Mouse (Mus musculus) gastrocnemius, adult 2 months (tissue): ENCODE data around the gene Trim63. TPM values are rescaled to one million over a fixed set of nuclear protein-coding genes. Genes with fewer than 3 reads are reported as not detected.
"Not testable (repeated sequence)": the region's sequence is repeated elsewhere in the genome, so short reads cannot be mapped to it uniquely, and the experiment has no call there.

Experiments used
- DNase-seq: peaks from one replicate; pipeline ENCODE4 v3.0.0; 2022
- H3K27ac ChIP-seq: fragments of 200-600 bp; 2 replicates; pipeline ENCODE4 v1.8.1; 2022; ENCODE audit warnings: mild to moderate bottlenecking
- H3K4me3 ChIP-seq: fragments of 200-600 bp; 2 replicates; pipeline ENCODE4 v1.8.1; 2022; ENCODE audit warnings: mild to moderate bottlenecking, moderate library complexity
- CTCF ChIP-seq: fragments of 200-600 bp; IDR thresholded peaks from 2 replicates; pipeline ENCODE4 v1.8.1; 2022; ENCODE audit warnings: antibody characterized with exemption, mild to moderate bottlenecking, moderate library complexity
- intact Hi-C: fragments of 180-260 bp; cut with DNase I; formaldehyde crosslinking; loops from one replicate; pipeline ENCODE4 v1.15.1; 2025
- total RNA-seq, 2 experiments: library from RNA; stranded (reverse); gene quantifications; 2 replicates each; pipeline ENCODE4 v1.2.3; 2021

The Trim63 gene
- total RNA-seq, 2 experiments from 2014 or later: 250 to 325 TPM

DNA sequence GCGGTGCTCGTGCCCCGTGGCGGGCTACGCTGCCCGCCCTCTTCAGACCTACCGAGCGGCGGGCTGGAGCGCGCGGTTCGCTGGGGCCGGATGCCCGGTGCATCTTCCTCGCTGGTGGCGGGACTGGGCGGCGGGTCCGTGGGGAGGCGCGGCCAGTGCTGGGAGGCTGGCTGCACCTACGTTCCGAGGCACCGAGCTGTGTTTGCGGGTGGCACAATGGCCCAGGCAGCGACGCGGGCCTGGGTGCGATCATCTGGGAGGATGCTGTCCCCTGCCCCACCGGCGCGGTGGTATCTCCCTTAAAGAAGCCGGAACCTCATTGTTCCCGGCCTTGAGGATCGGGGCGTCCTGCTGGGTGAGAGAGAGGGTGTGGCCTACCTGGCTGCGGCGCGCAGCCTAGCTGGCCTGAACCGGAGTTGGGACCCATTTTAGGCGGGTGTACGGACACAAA lies 27.3 kb upstream of the Trim63 start, which contains the start of gene Pdik1l:
Gene Pdik1l (minus strand): TSS at position 321 of the 451 bp plus-strand sequence.
- Histone ChIP-seq H3K27ac (peak within 1 kb of the TSS; percentile 94), H3K4me3 (peak within 1 kb of the TSS; percentile 99)
- TF ChIP-seq CTCF: no peak
- DNase-seq: no peak
- intact Hi-C loops: no loop called here

DNA sequence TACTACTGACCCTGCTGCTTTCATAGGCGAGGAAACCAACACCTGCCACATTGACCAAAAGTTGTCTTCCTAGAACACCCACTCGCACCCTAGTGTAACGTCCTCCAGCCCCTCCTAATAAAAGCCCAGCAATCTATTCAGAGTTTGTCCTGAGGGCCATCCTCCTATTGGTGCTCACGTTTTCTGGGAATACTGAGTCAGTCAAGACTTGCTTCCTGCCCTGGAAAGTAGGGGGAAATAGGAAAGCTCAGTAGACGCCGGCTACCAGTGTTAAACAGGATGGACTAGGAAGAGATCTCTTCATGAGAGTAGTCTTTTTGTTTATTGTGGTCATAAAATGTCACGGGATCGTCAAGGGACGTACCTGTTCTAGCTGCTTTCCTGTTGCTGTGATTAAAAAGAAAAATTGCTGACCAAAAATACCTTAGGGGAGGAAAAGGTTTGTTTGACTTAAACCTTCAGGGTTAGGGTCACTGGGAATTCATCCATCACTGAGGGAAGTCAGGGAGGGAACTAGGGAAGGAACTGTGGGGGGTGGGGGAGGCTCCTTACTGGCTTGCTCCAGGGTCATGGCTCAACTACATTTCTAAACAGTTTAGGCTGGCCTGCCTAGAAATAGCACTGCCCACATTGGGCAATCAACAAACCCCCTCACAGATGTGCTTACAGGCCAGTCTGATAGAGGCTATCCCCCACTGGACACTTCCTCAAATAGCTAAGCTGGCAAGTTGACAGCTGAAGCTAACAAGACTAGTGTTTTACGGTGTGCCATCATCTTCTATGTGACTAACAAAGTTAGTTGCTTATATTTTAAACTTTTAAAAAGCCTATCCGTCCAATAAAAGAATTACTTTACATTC lies 26.3 kb upstream of the Trim63 start:
- Histone ChIP-seq H3K4me3 (peak overlapping the region; percentile 99), H3K27ac (peak overlapping the region; percentile 94)
- no peak for TF ChIP-seq CTCF
- intact Hi-C loops: no loop called here
- DNase-seq: no peak

DNA sequence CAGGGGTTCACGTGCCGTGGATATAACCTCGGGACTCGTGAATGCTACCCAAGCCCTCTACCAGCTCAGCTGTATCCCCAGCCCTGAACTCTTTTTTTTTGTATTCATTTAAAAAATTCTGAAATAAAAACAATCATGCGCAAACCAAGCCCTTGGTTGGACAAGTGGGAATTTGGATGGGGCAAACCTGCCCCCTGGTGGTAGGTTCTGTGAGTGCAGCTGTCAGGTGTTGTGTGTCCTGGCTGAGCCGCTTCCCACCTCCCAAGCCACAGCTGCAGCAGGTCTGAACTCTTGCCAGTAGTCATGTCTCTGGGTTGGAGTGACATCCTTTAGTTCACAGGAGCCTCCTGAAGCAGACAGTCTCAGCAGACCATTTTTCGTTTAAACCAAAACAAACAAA lies 22.9 kb upstream of the Trim63 start:
- H3K4me3 ChIP-seq: no peak overlapping the region
- intact Hi-C loops: loop anchor here (2.0 to 10.0 kb wide), 3 partner anchors 65 to 257 kb away; partner anchors contain the start of gene Cep85
- TF ChIP-seq CTCF: peak; percentile 90
- DNase-seq: peak; percentile 77
- peak overlapping the region; percentile 41; the same call in 1 of the 2 replicates for H3K27ac ChIP-seq

DNA sequence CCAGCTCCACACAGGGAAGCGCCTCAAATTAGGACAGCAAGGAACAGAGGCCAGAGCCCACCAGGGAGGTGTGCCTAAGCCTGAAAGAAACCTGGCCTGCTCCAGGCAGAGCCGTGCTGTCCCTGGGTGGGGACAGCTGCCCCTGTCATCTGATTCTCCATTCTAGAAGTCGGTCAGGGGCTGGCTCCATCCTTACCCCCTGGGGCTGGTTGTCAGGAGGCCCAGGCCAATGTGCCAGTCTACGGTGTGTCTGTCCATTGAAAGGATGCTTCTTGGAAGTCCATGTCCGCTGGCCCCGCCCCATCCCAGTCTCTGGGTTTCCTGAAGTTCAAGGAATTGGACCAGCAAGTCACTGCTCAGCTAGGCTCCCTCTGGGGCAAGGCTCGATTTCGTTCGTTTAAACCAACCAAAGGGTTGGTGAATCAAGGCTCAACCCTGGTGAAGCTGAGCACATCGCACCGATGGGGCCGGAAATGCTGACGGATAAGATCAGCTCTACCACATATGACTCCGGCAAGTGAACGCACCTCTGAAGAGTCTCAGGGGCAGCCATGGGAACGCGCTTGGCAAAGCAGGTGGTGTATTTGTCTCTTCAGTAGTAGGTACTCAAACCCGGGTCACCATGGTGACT lies 21.7 kb upstream of the Trim63 start:
- H3K4me3 ChIP-seq: 0 out of 2 replicates have a peak overlapping the region, but pooled peaks have one; percentile 15
- TF ChIP-seq CTCF: no peak
- no peak for DNase-seq
- intact Hi-C loops: loop anchor here (2.0 to 10.0 kb wide), 3 partner anchors 64 to 258 kb away; partner anchors contain the start of gene Cep85
- peak overlapping the region; percentile 41 for H3K27ac ChIP-seq

DNA sequence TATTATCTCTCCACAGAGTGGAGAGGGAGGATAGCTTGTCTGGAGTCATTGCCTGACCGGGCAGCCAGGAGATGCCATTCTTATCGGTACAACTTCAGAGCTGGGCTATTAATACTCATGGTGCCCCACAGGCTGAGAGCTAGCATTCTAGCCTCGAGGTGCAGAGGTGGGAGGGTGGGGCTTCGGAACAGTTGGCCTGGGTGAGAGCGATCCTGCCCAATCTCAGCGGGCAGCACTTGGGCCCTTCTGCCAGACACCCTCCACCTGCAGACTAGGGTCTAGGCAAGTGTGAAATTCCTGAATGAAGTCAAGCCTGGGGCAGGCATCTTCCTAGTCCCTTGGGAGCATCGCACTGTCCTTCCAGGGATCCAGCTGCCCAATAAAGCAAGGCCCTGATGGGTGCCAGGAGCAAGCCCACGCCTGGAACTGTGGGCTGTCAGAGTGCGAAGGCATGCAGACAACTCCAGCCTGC lies 21.2 kb upstream of the Trim63 start:
- intact Hi-C loops: loop anchor here (2.0 to 10.0 kb wide), 3 partner anchors 64 to 259 kb away; partner anchors contain the start of gene Cep85
- Histone ChIP-seq H3K4me3 (0 out of 2 replicates have a peak overlapping the region, but pooled peaks have one; percentile 15), H3K27ac (peak overlapping the region; percentile 41)
- peak; percentile 35 for DNase-seq
- no peak for TF ChIP-seq CTCF

DNA sequence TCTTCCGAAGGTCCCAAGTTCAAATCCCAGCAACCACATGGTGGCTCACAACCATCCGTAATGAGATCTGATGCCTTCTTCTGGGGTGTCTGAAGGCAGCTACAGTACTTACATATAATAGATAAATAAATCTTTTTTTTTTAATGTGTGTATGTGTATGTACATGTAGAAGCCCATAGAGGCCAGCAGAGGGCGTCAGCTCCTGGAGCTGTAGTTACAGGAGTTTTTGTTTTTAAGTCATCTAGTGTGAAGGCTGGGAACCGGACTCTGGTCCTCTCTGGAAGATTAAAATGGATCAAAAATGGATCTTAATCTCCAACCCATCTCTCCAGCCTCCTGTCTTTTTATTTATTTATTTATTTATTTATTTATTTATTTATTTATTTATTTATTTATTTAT lies 18.8 kb upstream of the Trim63 start:
- not testable (repeated sequence) for DNase-seq, H3K27ac ChIP-seq, H3K4me3 ChIP-seq
- intact Hi-C loops: loop anchor here (10.0 kb wide), 1 partner anchor 261 kb away; no protein-coding TSS in a partner anchor
- TF ChIP-seq CTCF: 0 out of 2 replicates have a peak, but pooled peaks have one; percentile 10

DNA sequence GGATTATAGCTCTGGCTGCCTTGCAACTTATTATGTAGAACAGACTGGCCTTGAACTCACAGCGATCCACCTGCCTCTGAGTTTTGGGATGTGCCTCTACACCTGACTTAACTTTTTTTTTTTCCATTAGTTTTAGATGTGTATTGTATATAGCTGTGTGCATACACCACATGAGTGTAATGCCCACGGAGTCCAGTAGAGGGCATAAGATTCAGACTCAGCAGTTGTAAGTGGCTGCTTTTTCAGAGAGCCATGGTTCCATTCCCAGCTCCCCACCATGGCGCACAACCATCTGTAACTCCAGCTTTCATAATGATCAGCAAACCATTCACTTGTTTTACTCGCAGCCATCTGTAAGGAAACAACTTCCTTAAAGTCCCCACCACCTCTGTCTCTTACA lies 18.4 kb upstream of the Trim63 start:
- Histone ChIP-seq H3K4me3 (no peak overlapping the region), H3K27ac (no peak overlapping the region)
- intact Hi-C loops: loop anchor here (10.0 kb wide), 1 partner anchor 262 kb away; no protein-coding TSS in a partner anchor
- no peak for DNase-seq
- TF ChIP-seq CTCF: no peak

DNA sequence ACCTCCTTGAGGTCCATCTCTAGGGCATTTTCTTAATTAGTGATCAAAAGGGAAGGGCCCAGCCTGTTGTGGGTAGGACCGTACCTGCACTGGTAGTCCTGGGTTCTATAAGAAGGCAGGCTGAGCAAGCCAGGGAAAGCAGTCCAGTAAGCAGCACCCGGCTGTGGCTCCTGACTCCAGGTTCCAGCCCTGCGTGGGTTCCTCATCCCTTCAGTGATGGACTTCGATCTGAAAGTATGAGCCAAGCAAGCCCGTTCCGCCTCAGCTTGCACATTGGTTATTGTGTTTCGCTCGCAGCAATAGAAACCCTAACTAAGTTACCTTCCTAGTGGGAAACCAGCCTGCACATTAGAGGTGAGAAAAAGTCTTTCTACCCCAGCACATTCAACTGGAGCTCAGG lies 17.6 kb upstream of the Trim63 start:
- intact Hi-C loops: loop anchor here (10.0 kb wide), 1 partner anchor 263 kb away; no protein-coding TSS in a partner anchor
- TF ChIP-seq CTCF: no peak
- no peak for DNase-seq

DNA sequence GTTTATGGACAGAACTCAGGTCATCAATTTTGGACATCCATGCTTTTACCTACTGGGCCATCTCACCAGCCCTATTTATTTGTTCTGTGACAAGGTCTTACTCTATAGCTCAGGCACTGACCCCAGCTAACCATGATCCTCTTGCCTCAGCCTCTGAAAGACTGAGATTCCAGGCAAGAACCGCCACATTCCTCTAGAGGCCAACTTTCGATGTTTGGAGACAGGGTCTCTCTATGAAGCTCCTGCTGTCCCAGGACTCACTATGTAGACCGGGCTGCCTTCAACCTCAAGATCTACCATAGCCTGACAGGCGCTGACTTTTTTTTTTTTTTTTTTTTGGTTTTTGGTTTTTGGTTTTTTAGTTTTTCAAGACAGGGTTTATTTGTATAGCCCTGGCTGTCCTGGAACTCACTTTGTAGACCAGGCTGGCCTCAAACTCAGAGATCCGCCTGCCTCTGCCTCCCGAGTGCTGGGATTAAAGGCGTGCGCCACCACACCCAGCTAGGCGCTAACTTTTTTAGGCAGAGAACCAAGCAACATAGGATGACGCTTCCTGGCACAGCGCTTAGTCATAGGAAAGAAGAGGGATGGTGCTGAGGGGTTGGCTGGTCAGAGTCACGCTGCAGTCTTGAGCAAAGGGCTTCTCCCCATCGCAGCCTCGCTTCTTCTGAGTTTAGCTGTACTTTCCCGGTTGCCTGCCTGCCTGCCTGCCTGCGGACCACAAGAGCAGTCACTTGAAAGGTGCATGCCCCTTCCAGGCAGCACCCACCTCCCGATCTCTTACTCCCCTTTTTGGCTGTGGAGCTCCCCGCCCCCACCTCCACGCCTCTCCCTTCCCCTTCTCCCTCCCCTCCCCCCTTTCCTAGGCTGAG lies 16.1 kb upstream of the Trim63 start:
- intact Hi-C loops: loop anchor here (10.0 kb wide), 1 partner anchor 264 kb away; no protein-coding TSS in a partner anchor
- Histone ChIP-seq H3K4me3 (peak overlapping the region; percentile 59), H3K27ac (peak overlapping the region; percentile 97)
- TF ChIP-seq CTCF: no peak
- no peak for DNase-seq

More for the DNA sequence above, 17.6 kb upstream of the Trim63 start:
- no peak overlapping the region for H3K4me3 ChIP-seq
- H3K27ac ChIP-seq: no peak overlapping the region

DNA sequence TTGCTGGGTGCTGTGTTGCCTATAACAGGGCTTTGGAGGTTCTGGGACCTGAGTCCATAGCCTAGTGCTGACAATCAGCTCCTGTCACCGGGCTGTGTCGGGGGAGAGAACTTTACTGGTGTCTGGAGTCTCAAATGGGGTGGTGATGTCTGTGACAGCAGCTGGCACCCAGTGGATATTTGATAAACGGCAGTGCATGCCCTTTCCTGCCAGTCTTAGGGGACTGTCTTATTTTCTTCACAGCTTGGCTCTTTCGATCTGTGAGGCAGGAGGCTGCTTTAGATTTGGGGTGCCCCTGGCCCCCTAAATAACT lies 15.5 kb upstream of the Trim63 start:
- intact Hi-C loops: loop anchor here (10.0 kb wide), 1 partner anchor 265 kb away; no protein-coding TSS in a partner anchor
- peak; percentile 77 for DNase-seq
- H3K27ac ChIP-seq: peak overlapping the region; percentile 97
- H3K4me3 ChIP-seq: peak overlapping the region; percentile 59
- no peak for TF ChIP-seq CTCF

DNA sequence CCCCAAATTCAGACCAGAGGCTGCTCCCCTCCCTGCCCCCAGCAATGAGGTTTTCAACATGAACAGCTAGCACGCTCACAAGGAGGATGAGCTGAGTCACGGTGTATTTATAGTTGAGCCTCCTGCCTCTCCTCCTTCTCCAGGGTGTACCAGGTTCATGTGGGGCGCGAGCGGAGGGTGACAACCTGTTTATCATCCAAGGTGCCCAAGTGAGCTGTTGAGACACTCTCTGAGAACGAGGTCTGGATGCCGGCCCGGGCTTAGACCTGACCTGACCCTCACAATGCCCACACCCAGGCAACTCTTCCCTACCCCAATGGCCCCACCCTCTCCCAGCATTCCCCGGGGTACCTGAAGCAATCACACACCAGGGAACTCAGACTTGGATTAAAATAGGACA lies 14.6 kb upstream of the Trim63 start:
- Histone ChIP-seq H3K4me3 (peak overlapping the region; percentile 59), H3K27ac (peak overlapping the region; percentile 97)
- no peak for TF ChIP-seq CTCF
- peak; percentile 96 for DNase-seq
- intact Hi-C loops: no loop called here

DNA sequence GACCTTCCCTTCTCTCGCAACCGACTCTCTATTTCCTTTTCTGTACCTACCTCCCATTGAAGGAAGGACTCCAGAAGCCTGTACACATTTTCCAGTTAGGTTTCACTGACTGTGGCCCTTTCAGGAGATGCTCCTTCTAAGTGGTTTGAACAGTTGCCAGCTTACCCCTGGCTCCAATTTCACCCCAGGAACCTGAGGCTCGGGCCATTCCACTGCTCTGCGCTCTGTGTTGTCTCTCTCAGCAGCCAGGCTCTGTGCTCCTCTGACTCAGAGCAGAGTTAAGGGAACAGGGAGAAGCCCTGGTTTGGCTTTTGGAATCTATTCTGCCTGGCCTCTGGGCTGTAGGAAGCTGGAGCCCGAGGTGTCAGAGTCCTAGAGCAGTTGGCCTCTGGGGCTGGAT lies 12.8 kb upstream of the Trim63 start:
- intact Hi-C loops: no loop called here
- H3K27ac ChIP-seq: peak overlapping the region; percentile 97
- H3K4me3 ChIP-seq: peak overlapping the region; percentile 58
- DNase-seq: peak; percentile 64
- TF ChIP-seq CTCF: no peak
